Mouse (Mus musculus) cortical plate, adult 2 months (tissue): ENCODE data around the gene Cwc25. TPM values are rescaled to one million over a fixed set of nuclear protein-coding genes. Genes with fewer than 3 reads are reported as not detected.
"Not testable (repeated sequence)": the region's sequence is repeated elsewhere in the genome, so short reads cannot be mapped to it uniquely, and the experiment has no call there.

Experiments
- H3K27ac ChIP-seq: fragments of 200-500 bp; 2 replicates; pipeline ENCODE4 v1.5.1; 2012; ENCODE audit warnings: low read length, control low read depth, inconsistent platforms; ENCODE audit not compliant: insufficient read depth
- H3K4me1 ChIP-seq: fragments of 200-500 bp; 2 replicates; pipeline ENCODE4 v1.6.1; 2011; ENCODE audit warnings: low read length; ENCODE audit not compliant: control insufficient read depth, insufficient read depth
- H3K4me3 ChIP-seq: fragments of 200-500 bp; 2 replicates; pipeline ENCODE4 v1.5.1; 2011; ENCODE audit warnings: mild to moderate bottlenecking, low read length, control low read depth; ENCODE audit not compliant: insufficient read depth
- CTCF ChIP-seq: fragments of 200-500 bp; IDR thresholded peaks from 2 replicates; pipeline ENCODE4 v1.5.1; 2011; ENCODE audit warnings: mild to moderate bottlenecking, control low read depth, low read length; ENCODE audit not compliant: insufficient read depth; ENCODE audit errors: extremely low read depth
- POLR2A ChIP-seq: fragments of 200-500 bp; IDR thresholded peaks from 2 replicates; pipeline ENCODE4 v1.6.1; 2011; ENCODE audit warnings: mild to moderate bottlenecking, low read length, control low read depth; ENCODE audit not compliant: insufficient read depth; ENCODE audit errors: extremely low read depth
- polyA plus RNA-seq: library from polyadenylated mRNA; depleted of rRNA; stranded (reverse); fragments of >200 nt; gene quantifications from 2 replicates; pipeline ENCODE4 v1.2.3, GENCODE M21; 2012

Cwc25 gene
- polyA plus RNA-seq, 1 experiment = 16.4 TPM

- TF ChIP-seq CTCF (no peak), POLR2A (no peak)
- Histone ChIP-seq H3K4me3 (no peak overlapping the region), H3K27ac (no peak overlapping the region), H3K4me1 (peaks cover 11% of the 10 kb centered on the region)
These were observed 27.2 kb downstream of the Cwc25 start for GRCm38 (mm10) chr11:97739155-97739554.

GRCm38 (mm10) chr11:97738703-97739102, 27.7 kb downstream of the Cwc25 start:
- TF ChIP-seq POLR2A (no peak), CTCF (0 out of 2 replicates have a peak, but pooled peaks have one; percentile 15)
- Histone ChIP-seq H3K4me1 (peaks cover 11% of the 10 kb centered on the region), H3K4me3 (no peak overlapping the region), H3K27ac (no peak overlapping the region)

GRCm38 (mm10) chr11:97737600-97737999, 28.8 kb downstream of the Cwc25 start:
- H3K27ac ChIP-seq = no peak overlapping the region
- no peak for TF ChIP-seq CTCF
- peaks cover 5% of the 10 kb centered on the region for H3K4me1 ChIP-seq
- no peak overlapping the region for H3K4me3 ChIP-seq

- Histone ChIP-seq H3K27ac (no peak overlapping the region), H3K4me3 (no peak overlapping the region), H3K4me1 (peaks cover 5% of the 10 kb centered on the region; the same call in 1 of the 2 replicates)
- TF ChIP-seq POLR2A (no peak), CTCF (no peak)
These were observed 29.7 kb downstream of the Cwc25 start for GRCm38 (mm10) chr11:97736645-97737044.

- not testable (repeated sequence) for H3K4me1 ChIP-seq
These were observed 31.5 kb downstream of the Cwc25 start for GRCm38 (mm10) chr11:97734810-97735209.

GRCm38 (mm10) chr11:97733689-97734088, 32.7 kb downstream of the Cwc25 start:
- H3K4me1 ChIP-seq = peaks cover 2% of the 10 kb centered on the region; the same call in 1 of the 2 replicates
- TF ChIP-seq CTCF (no peak), POLR2A (no peak)
- H3K4me3 ChIP-seq = no peak overlapping the region
- no peak overlapping the region for H3K27ac ChIP-seq

More at GRCm38 (mm10) chr11:97734810-97735209, 31.5 kb downstream of the Cwc25 start:
- H3K27ac ChIP-seq, H3K4me3 ChIP-seq: not testable (repeated sequence)

- TF ChIP-seq CTCF (no peak), POLR2A (no peak)
- Histone ChIP-seq H3K4me1 (no peaks in the 10 kb centered on the region), H3K4me3 (no peak overlapping the region), H3K27ac (no peak overlapping the region)
These were observed 37.6 kb downstream of the Cwc25 start for GRCm38 (mm10) chr11:97728730-97729129.

- TF ChIP-seq POLR2A = no peak
- TF ChIP-seq CTCF = no peak
- H3K27ac ChIP-seq = no peak overlapping the region
- H3K4me3 ChIP-seq = no peak overlapping the region
These were observed 38.0 kb downstream of the Cwc25 start for GRCm38 (mm10) chr11:97728311-97728710.

GRCm38 (mm10) chr11:97723709-97724108, 42.6 kb downstream of the Cwc25 start:
- no peak overlapping the region for H3K27ac ChIP-seq
- TF ChIP-seq POLR2A (no peak), CTCF (no peak)
- H3K4me3 ChIP-seq = no peak overlapping the region
- no peaks in the 10 kb centered on the region for H3K4me1 ChIP-seq

More at GRCm38 (mm10) chr11:97728311-97728710, 38.0 kb downstream of the Cwc25 start:
- no peaks in the 10 kb centered on the region for H3K4me1 ChIP-seq

GRCm38 (mm10) chr11:97721338-97721737, 45.0 kb downstream of the Cwc25 start:
- Histone ChIP-seq H3K27ac (no peak overlapping the region), H3K4me3 (no peak overlapping the region), H3K4me1 (no peaks in the 10 kb centered on the region)
- no peak for TF ChIP-seq CTCF

- Histone ChIP-seq H3K4me1 (no peaks in the 10 kb centered on the region), H3K27ac (no peak overlapping the region), H3K4me3 (no peak overlapping the region)
- TF ChIP-seq POLR2A = no peak
- TF ChIP-seq CTCF = no peak
These were observed 47.3 kb downstream of the Cwc25 start for GRCm38 (mm10) chr11:97719041-97719440.
